Mouse (Mus musculus) stomach, postnatal 0 days (tissue): ENCODE results near the gene Fcnb.

Experiments
- CTCF ChIP-seq: IDR thresholded peaks from 2 replicates; pipeline ENCODE4 v1.5.1; 2016; ENCODE audit warnings: antibody characterized with exemption, low read depth, mild to moderate bottlenecking, moderate library complexity
- EP300 ChIP-seq: optimal IDR thresholded peaks from 2 replicates; pipeline ENCODE3; 2016; ENCODE audit warnings: antibody characterized with exemption

DNA sequence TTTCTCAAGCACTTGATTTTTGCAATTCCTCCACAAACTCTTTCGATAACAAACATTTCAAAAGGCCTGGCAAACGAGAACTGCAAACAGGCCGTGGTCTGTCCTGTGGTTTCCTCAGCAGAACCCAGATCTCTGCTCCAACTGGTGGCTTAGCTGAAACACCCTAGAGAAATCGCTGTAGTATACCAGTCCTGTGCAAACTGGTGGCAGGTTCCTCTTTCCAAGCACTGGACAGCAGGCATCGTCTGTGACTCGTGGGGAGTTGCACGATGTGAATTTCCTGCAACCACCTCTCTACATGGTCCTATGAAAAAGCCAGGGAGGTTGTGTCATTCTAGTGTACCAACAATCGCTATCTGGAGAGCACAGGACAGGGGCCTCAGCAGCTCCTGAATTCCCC lies 7.4 kb upstream of the Fcnb start:
- no peak for TF ChIP-seq CTCF
- TF ChIP-seq EP300, result no peak
